Mouse (Mus musculus): ENCODE data around the gene Hnrnpl. TPM values are rescaled to one million over a fixed set of nuclear protein-coding genes. Genes with fewer than 3 reads are reported as not detected.

Hnrnpl gene
- total and polyA plus RNA-seq, 3 experiments: 296 to 645 (median 371) TPM

DNA sequence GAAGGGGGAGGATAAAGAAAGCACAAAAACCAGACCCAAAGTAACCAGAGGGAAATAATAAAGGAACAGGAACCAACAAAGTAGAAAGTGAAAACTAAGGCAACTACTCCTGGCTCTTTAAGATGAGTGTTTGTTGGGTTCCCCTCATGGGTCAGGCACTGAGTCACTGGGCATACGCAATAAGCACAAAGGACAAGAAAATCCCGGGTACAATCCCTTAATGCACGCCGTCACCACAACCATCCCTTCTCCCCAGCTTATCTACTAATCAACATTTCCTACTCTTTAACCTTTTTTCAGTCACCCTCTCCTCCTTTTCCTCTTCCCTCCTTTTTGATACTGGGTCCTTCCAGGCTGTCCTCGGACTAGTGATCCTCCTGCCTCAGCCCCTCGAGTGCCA is 43.1 kb upstream of the Hnrnpl start:
- no peak for DNase-seq (ENCODE audit: extremely low read depth)
- no peak for TF ChIP-seq MEF2A (IDR thresholded peaks at IDR 0.05; ENCODE audit: borderline replicate concordance, low read depth, low read length)
- TF ChIP-seq MXI1 (IDR thresholded peaks at IDR 0.05; ENCODE audit: low read depth, low read length): no peak
- no peak for TF ChIP-seq HCFC1 (IDR thresholded peaks at IDR 0.05; ENCODE audit: low read depth, low read length)
- no peak for TF ChIP-seq TCF12 (IDR thresholded peaks at IDR 0.05; ENCODE audit: low read depth, low read length)
- TF ChIP-seq EP300 (IDR thresholded peaks at IDR 0.05; ENCODE audit: low read length): no peak
- TF ChIP-seq MAFK (IDR thresholded peaks at IDR 0.05; ENCODE audit: insufficient replicate concordance, low read length): no peak
- no peak for TF ChIP-seq USF2 (conservative IDR thresholded peaks at IDR 0.05; ENCODE audit: low read depth, low read length)
- no peak for TF ChIP-seq ETS1 (conservative IDR thresholded peaks at IDR 0.05; ENCODE audit: low read depth, low read length)
- no peak for TF ChIP-seq MAZ (IDR thresholded peaks at IDR 0.05; ENCODE audit: low read depth, low read length)
- TF ChIP-seq GABPA (IDR thresholded peaks at IDR 0.05; ENCODE audit: insufficient replicate concordance, low read depth, low read length): no peak
- no peak for TF ChIP-seq E2F4 (IDR thresholded peaks at IDR 0.05; ENCODE audit: insufficient replicate concordance, low read depth, low read length)
- TF ChIP-seq ZC3H11A (IDR thresholded peaks at IDR 0.05; ENCODE audit: low read depth, low read length): no peak
- no peak for TF ChIP-seq SMC3 (IDR thresholded peaks at IDR 0.05; ENCODE audit: low read depth, low read length)
- TF ChIP-seq ZNF384 (IDR thresholded peaks at IDR 0.05; ENCODE audit: low read depth, low read length): no peak
- no peak for TF ChIP-seq PAX5 (IDR thresholded peaks at IDR 0.05; ENCODE audit: low read length)
- TF ChIP-seq POLR2AphosphoS2 (IDR thresholded peaks at IDR 0.05; ENCODE audit: low read depth, low read length): no peak
- no peak for TF ChIP-seq IRF4 (IDR thresholded peaks at IDR 0.05; ENCODE audit: low read depth, low read length)
- TF ChIP-seq RCOR1 (conservative IDR thresholded peaks at IDR 0.05; ENCODE audit: low read depth, low read length): no peak
- no peak for TF ChIP-seq UBTF (IDR thresholded peaks at IDR 0.05; ENCODE audit: low read depth, low read length)
- TF ChIP-seq MYC (IDR thresholded peaks at IDR 0.05; ENCODE audit: low read depth, low read length): no peak
- in situ Hi-C loops (cut with MboI; ENCODE audit: low pct_ligation_motif_present, low pct_unique_long_range_greater_than_20kb, low sequenced_read_pairs): no loop called here
- Histone ChIP-seq H3K4me3 (replicated peaks in 1 of 3; ENCODE audit: low read depth in 2 of 3, low read length in 2 of 3, poor library complexity in 1 of 3) (peak overlapping the region; percentile 73 to 86 (median 81)), H3K36me3 (replicated peaks in 1 of 2; ENCODE audit: control insufficient read depth in 1 of 2, insufficient read depth in 1 of 2, low read length in 1 of 2) (peaks cover 28 to 38% of the 10 kb centered on the region in 2 experiments), H3K4me2 (ENCODE audit: insufficient read depth, low read depth, poor library complexity, severe bottlenecking) (peak overlapping the region; percentile 74), H3K27ac (ENCODE audit: insufficient read depth, low read depth) (no peak overlapping the region), H3K9me3 (replicated peaks; ENCODE audit: low read length) (no peaks in the 10 kb centered on the region), H3K27me3 (replicated peaks) (no peaks in the 10 kb centered on the region), H3K9ac (ENCODE audit: insufficient read depth, low read depth) (peak overlapping the region; percentile 76), H3K4me1 (ENCODE audit: control insufficient read depth in 1 of 2, insufficient read depth in 2 of 2) (peaks cover 14 to 38% of the 10 kb centered on the region in 2 experiments), H3K79me2 (replicated peaks; ENCODE audit: control insufficient read depth, extremely low read depth, insufficient read depth, poor library complexity, severe bottlenecking) (peaks cover 34% of the 10 kb centered on the region)
- dilution Hi-C loops (cut with MboI; ENCODE audit: extremely low pct_ligation_motif_present, extremely low pct_unique_long_range_greater_than_20kb, low sequenced_read_pairs): no loop called here

Data from CH12.LX (cell line).